Mouse (Mus musculus) hindbrain, embryonic 15.5 days (tissue): Measurements from ENCODE around the gene Pecam1. TPM values are rescaled to one million over a fixed set of nuclear protein-coding genes. Genes with fewer than 3 reads are reported as not detected.
"Not testable (repeated sequence)": the region's sequence is repeated elsewhere in the genome, so short reads cannot be mapped to it uniquely, and the experiment has no call there.

Experiments used
- ATAC-seq: fragments of 200-750 bp; cut with Nextera tagmentation; 2 replicates; pipeline ENCODE4 v1.8.0; 2017; ENCODE audit warnings: low read depth, moderate number of reproducible peaks, moderate TSS enrichment; ENCODE audit not compliant: low FRiP score
- H3K27ac ChIP-seq: fragments of 300-500 bp; sonication (generic); replicated peaks from 2 replicates; pipeline ENCODE4 v1.5.1; 2015; ENCODE audit warnings: mild to moderate bottlenecking, inconsistent platforms
- H3K27me3 ChIP-seq: fragments of 300-500 bp; sonication (generic); 2 replicates; pipeline ENCODE4 v1.6.1; 2015; ENCODE audit warnings: control low read depth, inconsistent platforms
- H3K36me3 ChIP-seq: fragments of 300-500 bp; sonication (generic); 2 replicates; pipeline ENCODE4 v1.6.1; 2015; ENCODE audit warnings: control low read depth, inconsistent platforms
- H3K4me1 ChIP-seq: fragments of 300-500 bp; sonication (generic); replicated peaks from 2 replicates; pipeline ENCODE4 v1.6.1; 2015; ENCODE audit warnings: control low read depth, inconsistent platforms
- H3K4me2 ChIP-seq: fragments of 300-500 bp; sonication (generic); 2 replicates; pipeline ENCODE4 v1.6.1; 2015; ENCODE audit warnings: moderate library complexity, mild to moderate bottlenecking, inconsistent platforms
- H3K4me3 ChIP-seq: fragments of 300-500 bp; sonication (generic); 2 replicates; pipeline ENCODE4 v1.5.1; 2015; ENCODE audit warnings: mild to moderate bottlenecking, inconsistent platforms
- H3K9ac ChIP-seq: fragments of 300-500 bp; sonication (generic); 2 replicates; pipeline ENCODE4 v1.6.1; 2015; ENCODE audit warnings: inconsistent platforms
- H3K9me3 ChIP-seq: fragments of 300-500 bp; sonication (generic); 2 replicates; pipeline ENCODE4 v1.6.1; 2016; ENCODE audit warnings: control low read depth, inconsistent platforms
- WGBS: fragments of 180-500 bp; shearing (Covaris S2); methylation state at CpG from one replicate; pipeline ENCODE4 v1.1.7; 2015; 5-methylcytosine and 5-hydroxymethylcytosine counted together
- polyA plus RNA-seq: library from polyadenylated mRNA; unstranded; fragments of >200 nt; fragmentation: Nextera tagmentation; extraction: Ambion mirVana; gene quantifications from 2 replicates; pipeline ENCODE4 v1.2.1, GENCODE M21; 2015

Gene Pecam1
- polyA plus RNA-seq, 1 experiment from 2014 or later = 17.6 TPM

DNA sequence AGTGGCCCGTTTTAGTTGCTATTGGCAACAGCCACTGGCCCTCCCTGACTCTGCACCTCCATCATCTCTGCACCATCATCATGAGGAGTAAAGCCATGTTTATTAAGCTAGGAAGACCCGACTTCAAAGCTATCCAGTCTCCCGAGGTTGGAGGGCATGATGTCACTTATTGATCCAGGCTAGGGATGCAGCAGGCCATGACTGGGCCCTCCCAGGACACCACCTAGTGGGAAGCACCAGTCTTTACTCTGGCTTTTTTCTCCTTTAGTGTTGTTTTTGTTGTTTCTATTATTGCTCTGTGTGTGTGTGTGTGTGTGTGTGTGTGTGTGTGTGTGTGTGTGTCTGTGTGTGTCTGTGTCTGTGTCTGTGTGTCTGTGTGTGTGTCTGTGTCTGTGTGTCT is 124.9 kb downstream of the Pecam1 start:
- H3K4me1 ChIP-seq = no peaks in the 10 kb centered on the region
- H3K27ac ChIP-seq = no peak overlapping the region
- H3K4me2 ChIP-seq = no peak overlapping the region
- no peak for ATAC-seq
- no peaks in the 10 kb centered on the region for H3K9me3 ChIP-seq
- H3K27me3 ChIP-seq = no peaks in the 10 kb centered on the region
- H3K4me3 ChIP-seq = no peak overlapping the region
- WGBS = 46% methylated on average over 3 of the region's 3 CpGs
- no peaks in the 10 kb centered on the region for H3K36me3 ChIP-seq
- H3K9ac ChIP-seq = no peak overlapping the region

DNA sequence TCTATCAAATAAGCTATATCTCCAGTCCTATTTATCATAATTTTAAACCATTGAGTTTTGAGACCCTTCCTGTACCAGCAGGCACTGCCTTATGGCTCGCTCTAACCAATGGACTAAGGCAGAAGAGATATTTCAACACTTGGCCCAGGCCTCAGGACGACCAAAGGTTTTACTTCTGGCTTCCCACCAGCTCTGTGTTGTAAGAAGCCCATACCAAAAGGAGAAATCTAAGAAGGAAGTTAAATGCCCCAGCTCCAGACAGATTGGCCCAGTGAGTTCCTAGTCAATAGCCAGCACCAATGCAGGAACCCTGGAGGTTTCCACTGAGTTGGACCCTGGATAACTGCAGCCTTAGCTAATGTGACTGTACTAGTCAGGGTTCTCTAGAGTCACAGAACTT is 126.8 kb downstream of the Pecam1 start:
- Histone ChIP-seq H3K9ac (no peak overlapping the region), H3K27ac (no peak overlapping the region), H3K9me3 (no peaks in the 10 kb centered on the region), H3K4me2 (no peak overlapping the region), H3K27me3 (no peaks in the 10 kb centered on the region), H3K36me3 (no peaks in the 10 kb centered on the region), H3K4me3 (no peak overlapping the region), H3K4me1 (no peaks in the 10 kb centered on the region)
- ATAC-seq = no peak
- 84% methylated on average over 2 of the region's 2 CpGs for WGBS

DNA sequence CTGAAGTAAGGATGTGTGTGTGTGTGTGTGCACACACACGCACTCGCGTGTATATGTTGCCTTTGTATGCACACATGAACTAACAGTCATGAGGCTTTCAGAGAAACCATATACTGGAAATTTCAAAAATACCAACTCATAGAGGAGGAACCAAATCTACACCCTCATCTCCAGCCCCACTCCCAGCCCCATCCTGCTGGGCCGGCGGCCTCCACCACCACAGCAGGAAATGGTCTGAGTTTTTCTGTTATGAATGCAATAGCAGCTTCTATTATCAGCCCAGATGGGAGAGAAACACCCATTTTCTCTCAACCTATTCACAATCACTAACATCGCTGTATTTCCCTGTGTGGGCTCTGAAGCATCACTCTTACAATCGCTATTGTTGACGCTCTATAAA is 128.4 kb downstream of the Pecam1 start:
- Histone ChIP-seq H3K36me3 (no peaks in the 10 kb centered on the region), H3K27me3 (no peaks in the 10 kb centered on the region), H3K9me3 (no peaks in the 10 kb centered on the region), H3K4me3 (no peak overlapping the region), H3K4me1 (no peaks in the 10 kb centered on the region), H3K9ac (no peak overlapping the region), H3K4me2 (no peak overlapping the region), H3K27ac (no peak overlapping the region)
- ATAC-seq = no peak
- WGBS = 86% methylated on average over 8 of the region's 8 CpGs

DNA sequence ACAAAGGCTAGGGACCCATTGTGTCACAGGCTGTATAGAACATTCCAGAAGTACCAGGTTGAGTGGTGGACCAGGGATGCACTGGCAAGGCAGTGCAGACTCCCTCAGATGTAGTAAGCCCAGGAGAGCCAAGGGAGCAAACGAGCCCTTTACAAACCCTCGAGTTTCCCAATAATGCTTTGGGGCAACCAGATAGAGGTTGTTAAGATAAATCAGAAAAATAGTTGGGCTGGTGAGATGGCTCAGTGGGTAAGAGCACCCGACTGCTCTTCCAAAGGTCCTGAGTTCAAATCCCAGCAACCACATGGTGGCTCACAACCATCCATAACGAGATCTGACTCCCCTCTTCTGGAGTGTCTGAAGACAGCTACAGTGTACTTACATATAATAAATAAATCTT is 131.7 kb downstream of the Pecam1 start:
- not testable (repeated sequence) for H3K27ac ChIP-seq, H3K9ac ChIP-seq, H3K4me1 ChIP-seq, H3K27me3 ChIP-seq, H3K9me3 ChIP-seq, H3K4me2 ChIP-seq, H3K4me3 ChIP-seq, ATAC-seq, H3K36me3 ChIP-seq
- WGBS = 88% methylated on average over 4 of the region's 4 CpGs

DNA sequence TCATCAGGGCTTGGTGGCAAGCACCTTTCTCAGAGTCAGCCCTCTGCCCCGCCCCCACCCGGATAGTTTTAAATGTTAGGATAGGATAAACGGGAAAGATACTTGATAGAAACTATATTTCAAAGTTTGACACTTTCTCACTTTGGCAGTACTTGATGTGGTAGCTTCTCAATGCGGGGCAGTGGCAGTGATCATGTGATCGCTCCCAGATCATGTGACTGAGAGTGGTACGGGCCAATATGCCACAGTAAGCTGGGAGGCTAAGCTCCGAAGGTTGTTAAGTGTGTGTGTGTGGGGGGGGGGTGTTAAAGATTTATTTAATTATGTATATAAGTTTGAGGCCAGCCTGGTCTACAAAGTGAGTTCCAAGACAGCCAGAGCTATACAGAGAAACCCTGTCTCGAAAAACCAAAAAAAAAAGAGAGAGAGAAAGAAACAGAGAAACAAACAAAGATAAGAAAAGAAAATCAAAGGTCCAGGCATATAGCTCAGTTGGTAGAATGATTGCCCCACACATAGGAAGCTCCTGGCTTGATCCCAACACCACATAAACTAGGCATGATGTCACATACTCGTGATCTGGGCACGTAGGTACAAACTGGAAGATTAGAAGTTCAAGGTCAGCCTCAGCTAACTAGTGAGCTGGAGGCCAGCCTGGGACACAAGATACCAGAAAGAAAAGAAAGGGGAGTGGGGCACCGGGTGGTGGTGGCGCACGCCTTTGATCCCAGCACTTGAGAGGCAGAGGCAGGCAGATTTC is 132.4 kb downstream of the Pecam1 start:
- 84% methylated on average over 13 of the region's 13 CpGs for WGBS

DNA sequence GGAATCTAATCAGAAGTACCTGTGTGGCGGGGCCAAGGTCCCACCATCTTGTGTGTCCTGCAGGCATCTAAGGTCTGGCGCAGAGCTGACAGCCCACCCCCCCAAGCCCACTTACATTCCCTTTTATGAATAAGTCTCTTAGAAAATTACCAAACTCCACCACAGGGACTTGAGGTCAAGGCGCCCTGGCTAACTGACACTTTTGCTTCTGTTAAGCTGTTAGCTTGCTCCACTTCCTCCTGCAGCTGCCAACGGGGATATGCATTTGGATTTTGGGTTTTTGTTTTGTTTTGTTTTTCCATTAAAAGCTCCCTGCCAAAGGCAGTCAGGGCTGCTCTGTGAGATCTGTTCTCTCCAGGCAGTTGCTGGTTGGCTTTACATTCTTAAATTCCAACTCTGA is 134.9 kb downstream of the Pecam1 start:
- no peak for ATAC-seq
- Histone ChIP-seq H3K36me3 (no peaks in the 10 kb centered on the region), H3K27me3 (no peaks in the 10 kb centered on the region), H3K9ac (no peak overlapping the region), H3K9me3 (no peaks in the 10 kb centered on the region), H3K4me2 (no peak overlapping the region), H3K4me1 (peaks cover 19% of the 10 kb centered on the region), H3K27ac (no peak overlapping the region), H3K4me3 (no peak overlapping the region)
- 79% methylated on average over 4 of the region's 4 CpGs for WGBS

More for the DNA sequence above, 132.4 kb downstream of the Pecam1 start:
- ATAC-seq = no peak
- H3K9ac ChIP-seq = no peak overlapping the region
- peaks cover 4% of the 10 kb centered on the region for H3K4me1 ChIP-seq
- no peaks in the 10 kb centered on the region for H3K36me3 ChIP-seq
- H3K4me3 ChIP-seq = no peak overlapping the region
- no peak overlapping the region for H3K4me2 ChIP-seq
- no peak overlapping the region for H3K27ac ChIP-seq
- H3K9me3 ChIP-seq = no peaks in the 10 kb centered on the region
- no peaks in the 10 kb centered on the region for H3K27me3 ChIP-seq

DNA sequence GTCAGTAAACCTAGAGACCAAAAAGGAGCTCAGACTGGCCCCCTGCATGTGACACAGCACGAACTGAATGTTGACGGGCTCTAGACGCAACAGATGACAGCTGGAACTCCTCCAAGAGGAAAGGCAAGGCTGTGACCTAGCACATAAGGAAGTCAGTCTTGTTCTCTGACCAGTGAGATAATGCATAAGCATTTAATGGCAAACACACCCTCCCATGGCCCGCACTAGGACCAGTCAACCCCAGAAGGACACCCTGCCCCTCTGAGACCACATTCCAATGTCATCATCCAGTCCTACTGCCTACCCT is 136.1 kb downstream of the Pecam1 start:
- no peak overlapping the region for H3K4me3 ChIP-seq

DNA sequence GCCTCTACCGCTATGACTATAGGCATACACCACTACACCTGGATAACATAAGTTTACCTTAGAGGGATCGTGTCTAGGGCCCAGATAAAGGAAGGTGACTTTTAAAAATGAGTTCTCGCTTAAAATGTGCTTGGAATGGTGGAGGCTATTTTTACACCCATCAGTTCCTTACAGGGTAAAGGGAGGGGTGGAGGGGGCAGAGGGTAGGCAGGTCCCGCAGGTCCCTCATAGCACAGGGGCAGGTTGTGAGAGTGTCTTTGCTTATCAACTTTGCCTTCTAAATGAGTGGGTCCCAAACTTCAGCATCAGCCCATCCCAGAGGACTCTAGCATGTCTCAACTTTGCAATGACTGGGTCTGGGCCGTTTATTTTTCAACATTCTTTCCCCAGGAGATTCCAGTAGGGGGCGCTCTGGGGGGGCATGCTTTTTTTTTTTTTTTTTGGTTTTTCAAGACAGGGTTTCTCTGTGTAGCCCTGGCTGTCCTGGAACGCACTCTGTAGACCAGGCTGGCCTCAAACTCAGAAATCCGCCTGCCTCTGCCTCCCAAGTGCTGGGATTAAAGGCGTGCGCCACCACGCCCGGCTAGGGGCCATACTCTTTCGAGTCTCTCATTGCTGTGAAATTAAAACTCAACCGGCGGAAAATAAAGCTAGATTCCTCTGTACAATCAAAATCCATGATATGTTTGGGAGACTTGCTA is 136.6 kb downstream of the Pecam1 start:
- ATAC-seq = no peak
- peak overlapping the region; percentile 84 for H3K4me2 ChIP-seq

More for the DNA sequence above, 136.1 kb downstream of the Pecam1 start:
- H3K36me3 ChIP-seq = no peaks in the 10 kb centered on the region
- no peaks in the 10 kb centered on the region for H3K9me3 ChIP-seq
- H3K27ac ChIP-seq = no peak overlapping the region
- H3K4me1 ChIP-seq = peaks cover 19% of the 10 kb centered on the region
- WGBS = 76% methylated on average over 4 of the region's 4 CpGs
- H3K4me2 ChIP-seq = no peak overlapping the region
- H3K9ac ChIP-seq = no peak overlapping the region
- H3K27me3 ChIP-seq = no peaks in the 10 kb centered on the region
- no peak for ATAC-seq

DNA sequence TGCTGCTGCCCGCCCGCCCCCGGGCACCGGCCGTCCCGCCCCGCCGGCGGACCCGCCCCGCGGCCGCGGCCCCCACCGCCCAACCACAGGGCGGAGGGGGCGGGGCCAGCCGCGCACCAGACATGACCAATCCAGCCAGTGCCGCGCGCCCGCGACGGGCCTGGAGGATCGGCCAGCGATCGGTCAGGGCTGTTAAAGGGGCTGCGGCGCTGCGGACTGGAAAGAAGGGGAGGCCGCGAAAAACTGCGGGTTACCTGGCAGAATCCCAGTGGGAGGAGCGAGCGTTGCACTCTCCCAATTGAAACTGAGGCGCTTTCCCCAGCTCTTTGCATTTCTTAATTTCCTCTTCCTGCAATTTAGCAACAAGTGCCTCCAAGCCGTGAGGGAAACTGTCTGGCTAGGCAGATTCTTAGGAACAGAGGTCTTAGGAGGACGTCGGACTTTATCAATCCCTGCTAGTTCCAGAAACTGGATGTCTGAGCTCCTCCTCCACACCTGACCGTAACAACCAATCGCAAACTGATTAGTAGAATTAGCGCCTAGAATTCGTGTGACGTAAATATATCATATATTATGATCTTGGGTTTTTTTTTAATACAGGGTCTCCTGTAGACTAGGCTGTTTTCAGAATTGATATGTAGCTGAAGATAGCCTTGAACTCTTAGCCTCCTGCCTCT is 137.3 kb downstream of the Pecam1 start, which contains the start of gene Tex2:
Gene Tex2 (minus strand): TSS at position 463 of the 677 bp plus-strand sequence.
- Histone ChIP-seq H3K27ac (peak within 1 kb of the TSS; percentile 82), H3K9ac (peak within 1 kb of the TSS; percentile 79), H3K4me3 (peak within 1 kb of the TSS; percentile 86), H3K4me1 (peaks cover 19% of the 10 kb centered on the region), H3K4me2 (peak within 1 kb of the TSS; percentile 84), H3K27me3 (no peaks in the 10 kb centered on the region), H3K9me3 (no peaks in the 10 kb centered on the region), H3K36me3 (no peaks in the 10 kb centered on the region)
- 0% methylated on average over 33 of the region's 45 CpGs for WGBS
- ATAC-seq = peak; percentile 96

More for the DNA sequence above, 136.6 kb downstream of the Pecam1 start:
- H3K9me3 ChIP-seq = no peaks in the 10 kb centered on the region
- no peaks in the 10 kb centered on the region for H3K27me3 ChIP-seq
- WGBS = 54% methylated on average over 15 of the region's 15 CpGs
- H3K4me3 ChIP-seq = peak overlapping the region; percentile 86
- H3K36me3 ChIP-seq = no peaks in the 10 kb centered on the region
- peak overlapping the region; percentile 82 for H3K27ac ChIP-seq
- peak overlapping the region; percentile 45 for H3K9ac ChIP-seq
- peaks cover 19% of the 10 kb centered on the region for H3K4me1 ChIP-seq

DNA sequence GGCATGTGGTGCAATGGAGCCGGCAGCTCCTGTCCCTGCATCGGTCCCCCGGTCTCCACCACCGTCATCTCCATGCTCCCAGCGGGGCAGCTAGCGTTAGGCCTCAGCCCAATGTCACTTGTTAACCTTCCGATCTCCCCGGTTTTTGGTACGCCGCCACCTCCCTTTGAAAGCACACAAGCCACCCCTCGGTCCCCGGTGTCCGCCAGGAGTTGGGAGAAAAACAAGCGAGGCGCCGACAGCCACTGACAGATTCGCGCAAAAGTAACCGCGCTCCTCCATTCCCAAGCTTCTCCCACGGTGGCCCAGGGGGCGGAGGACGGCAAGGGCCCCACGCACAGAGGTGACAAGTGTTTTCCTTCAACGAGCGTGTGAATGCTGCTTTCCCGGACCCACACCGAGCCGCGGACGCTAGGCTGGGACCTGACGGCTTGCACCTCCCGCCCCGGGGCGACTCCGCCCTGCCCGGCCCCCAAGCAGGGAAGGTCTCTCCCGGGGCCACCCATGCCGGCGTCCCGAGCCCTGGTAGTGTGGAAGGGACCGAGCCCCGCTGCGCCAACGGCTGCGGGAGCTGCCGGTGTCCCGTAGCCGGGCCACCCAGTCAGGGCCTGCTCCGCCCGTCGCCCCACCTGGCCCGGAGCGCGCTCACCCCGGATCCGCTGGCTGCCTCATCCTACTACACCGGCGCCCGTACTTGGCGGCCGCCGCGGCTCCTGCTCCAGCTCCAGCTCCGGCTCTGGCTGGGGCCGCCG is 138.0 kb downstream of the Pecam1 start:
- WGBS = under 1% methylated on average over 52 of the region's 67 CpGs
- no peak; the same call in 1 of the 2 replicates for ATAC-seq

DNA sequence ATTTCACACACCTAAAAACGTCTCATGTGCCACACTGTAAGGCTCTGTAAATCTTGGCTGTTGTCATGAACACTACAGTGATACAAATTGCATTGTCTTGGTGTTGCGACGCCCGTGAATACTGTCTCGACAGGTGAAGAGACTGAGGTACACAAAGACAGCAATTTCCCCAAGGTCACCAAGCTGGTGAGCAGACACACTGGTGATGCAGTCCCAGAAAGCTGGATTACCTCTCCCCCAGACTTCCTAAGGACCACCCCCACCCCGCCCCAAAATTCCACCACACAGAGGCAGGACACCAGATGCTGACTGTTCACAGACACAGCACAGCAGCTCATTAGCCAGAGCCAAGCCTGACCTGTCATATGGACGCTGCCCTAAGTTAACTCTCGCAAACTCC is 140.7 kb downstream of the Pecam1 start:
- no peak for ATAC-seq
- H3K36me3 ChIP-seq = no peaks in the 10 kb centered on the region
- H3K9me3 ChIP-seq = no peaks in the 10 kb centered on the region
- H3K4me2 ChIP-seq = no peak overlapping the region
- WGBS = 82% methylated on average over 8 of the region's 8 CpGs
- H3K4me3 ChIP-seq = no peak overlapping the region
- no peak overlapping the region for H3K9ac ChIP-seq
- H3K27ac ChIP-seq = no peak overlapping the region
- no peaks in the 10 kb centered on the region for H3K27me3 ChIP-seq
- peaks cover 25% of the 10 kb centered on the region for H3K4me1 ChIP-seq

More for the DNA sequence above, 138.0 kb downstream of the Pecam1 start:
- no peaks in the 10 kb centered on the region for H3K36me3 ChIP-seq
- H3K4me1 ChIP-seq = peaks cover 19% of the 10 kb centered on the region
- peak overlapping the region; percentile 86 for H3K4me3 ChIP-seq
- H3K9ac ChIP-seq = peak overlapping the region; percentile 79
- no peaks in the 10 kb centered on the region for H3K9me3 ChIP-seq
- H3K4me2 ChIP-seq = peak overlapping the region; percentile 84
- no peaks in the 10 kb centered on the region for H3K27me3 ChIP-seq
- peak overlapping the region; percentile 82 for H3K27ac ChIP-seq
